Mouse (Mus musculus): Measurements from ENCODE around the gene Dao.

Dao gene

DNA sequence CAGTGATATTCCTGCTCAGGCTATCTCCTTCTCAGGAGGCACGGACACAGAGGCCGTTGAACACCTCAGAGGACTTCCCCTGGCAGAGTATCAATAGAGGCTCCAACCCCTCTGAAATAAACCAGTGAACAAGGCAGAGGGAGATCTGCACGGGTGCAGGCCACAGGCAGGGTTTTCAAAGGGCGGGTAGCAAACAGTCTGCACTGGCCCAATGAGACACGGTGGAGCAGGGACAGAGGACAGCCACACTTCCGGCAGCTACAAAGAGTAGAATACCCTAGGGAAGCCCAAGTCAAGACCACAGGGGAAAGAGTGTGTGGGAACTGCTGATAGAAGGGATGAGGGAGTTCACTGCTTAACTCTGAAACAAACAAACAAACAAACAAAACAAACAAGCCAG lies 20.0 kb upstream of the Dao start:
- no peak for DNase-seq (ENCODE audit: low spot score in 2 of 2)

- no peak for DNase-seq (ENCODE audit: low spot score in 2 of 2)
Observed at GRCm38 (mm10) chr5:113984025-113984740, 19.3 kb upstream of the Dao start.

DNA sequence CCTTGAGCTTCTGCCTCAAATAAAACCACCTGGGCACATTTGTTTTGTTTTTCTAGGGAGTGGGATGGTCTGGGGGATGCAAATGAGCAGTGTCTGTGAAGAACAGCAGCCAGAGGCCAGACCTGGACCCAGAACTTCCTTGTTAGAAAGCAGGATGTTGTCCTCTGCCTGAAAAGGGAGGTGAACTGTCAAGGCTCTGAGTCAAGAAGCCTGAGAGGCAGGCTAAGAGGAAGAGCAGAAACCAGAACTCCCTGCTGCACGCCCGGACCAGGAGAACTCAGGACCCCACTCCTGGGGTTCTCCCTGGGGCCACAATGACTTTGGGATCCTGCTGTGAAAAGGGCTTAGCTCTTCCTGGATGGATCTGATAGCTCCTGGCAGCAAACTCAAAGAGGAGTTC lies 17.8 kb upstream of the Dao start:
- DNase-seq (ENCODE audit: low spot score in 2 of 2): no peak

GRCm38 (mm10) chr5:113986182-113986961 lies 17.1 kb upstream of the Dao start:
- peak in 1 of 2 experiments; percentile 67 for DNase-seq (ENCODE audit: low spot score in 2 of 2)

DNA sequence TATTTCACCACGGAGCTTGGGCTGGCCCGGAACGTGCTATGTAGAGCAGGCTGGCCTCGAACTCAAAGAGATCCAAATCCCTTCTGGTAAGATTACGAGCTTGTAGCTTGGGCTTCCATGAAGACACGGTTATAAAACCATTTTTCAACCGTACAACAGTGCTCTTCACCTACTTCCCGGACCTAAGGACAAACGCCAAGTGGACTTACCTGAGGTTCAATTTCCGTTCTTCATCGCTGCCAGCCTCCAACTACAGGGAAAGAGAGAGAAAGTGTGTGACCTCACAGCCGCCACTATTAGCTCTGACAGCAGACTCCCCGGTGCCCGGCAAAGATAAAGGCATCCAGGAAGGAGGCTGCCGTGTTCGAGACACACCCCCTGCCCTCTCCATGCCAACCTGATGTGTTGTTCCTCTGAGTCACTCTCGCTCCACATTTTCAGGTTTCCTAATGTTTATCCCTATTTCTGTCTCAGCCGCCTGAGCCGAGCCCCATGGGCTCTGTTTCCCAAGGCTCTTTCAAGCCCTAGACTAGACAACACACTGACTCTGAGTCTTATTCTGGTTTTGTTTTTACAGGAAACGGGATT lies 14.0 kb upstream of the Dao start:
- DNase-seq (ENCODE audit: low spot score in 2 of 2): no peak

DNA sequence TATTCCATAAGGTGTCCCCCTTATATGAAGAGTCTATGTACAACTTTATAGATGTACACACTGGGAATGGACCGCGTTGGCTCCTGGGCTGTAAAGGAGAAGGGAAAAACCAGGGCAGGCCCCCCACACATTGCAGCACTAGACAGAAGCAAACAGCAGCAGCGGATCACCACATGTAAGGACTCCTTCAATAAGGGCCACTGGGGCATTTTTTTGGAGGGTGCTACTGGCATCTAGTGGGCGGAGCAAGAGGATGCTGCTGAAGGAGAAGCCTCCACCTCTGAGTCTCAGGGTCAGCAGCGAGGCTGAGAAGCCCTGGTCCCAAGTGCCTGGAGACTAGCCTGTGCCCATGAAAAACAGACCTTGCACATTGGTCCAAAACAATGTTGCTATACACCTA lies 12.9 kb upstream of the Dao start:
- DNase-seq (ENCODE audit: low spot score in 2 of 2): no peak

GRCm38 (mm10) chr5:113991141-113991540 lies 12.4 kb upstream of the Dao start:
- DNase-seq (ENCODE audit: low spot score in 2 of 2): no peak

- DNase-seq (ENCODE audit: low spot score in 2 of 2): no peak
Observed at GRCm38 (mm10) chr5:113992339-113992831, 11.1 kb upstream of the Dao start.

GRCm38 (mm10) chr5:113993031-113993486 lies 10.4 kb upstream of the Dao start:
- peak in 1 of 2 experiments; percentile 41 for DNase-seq (ENCODE audit: low spot score in 2 of 2)

DNA sequence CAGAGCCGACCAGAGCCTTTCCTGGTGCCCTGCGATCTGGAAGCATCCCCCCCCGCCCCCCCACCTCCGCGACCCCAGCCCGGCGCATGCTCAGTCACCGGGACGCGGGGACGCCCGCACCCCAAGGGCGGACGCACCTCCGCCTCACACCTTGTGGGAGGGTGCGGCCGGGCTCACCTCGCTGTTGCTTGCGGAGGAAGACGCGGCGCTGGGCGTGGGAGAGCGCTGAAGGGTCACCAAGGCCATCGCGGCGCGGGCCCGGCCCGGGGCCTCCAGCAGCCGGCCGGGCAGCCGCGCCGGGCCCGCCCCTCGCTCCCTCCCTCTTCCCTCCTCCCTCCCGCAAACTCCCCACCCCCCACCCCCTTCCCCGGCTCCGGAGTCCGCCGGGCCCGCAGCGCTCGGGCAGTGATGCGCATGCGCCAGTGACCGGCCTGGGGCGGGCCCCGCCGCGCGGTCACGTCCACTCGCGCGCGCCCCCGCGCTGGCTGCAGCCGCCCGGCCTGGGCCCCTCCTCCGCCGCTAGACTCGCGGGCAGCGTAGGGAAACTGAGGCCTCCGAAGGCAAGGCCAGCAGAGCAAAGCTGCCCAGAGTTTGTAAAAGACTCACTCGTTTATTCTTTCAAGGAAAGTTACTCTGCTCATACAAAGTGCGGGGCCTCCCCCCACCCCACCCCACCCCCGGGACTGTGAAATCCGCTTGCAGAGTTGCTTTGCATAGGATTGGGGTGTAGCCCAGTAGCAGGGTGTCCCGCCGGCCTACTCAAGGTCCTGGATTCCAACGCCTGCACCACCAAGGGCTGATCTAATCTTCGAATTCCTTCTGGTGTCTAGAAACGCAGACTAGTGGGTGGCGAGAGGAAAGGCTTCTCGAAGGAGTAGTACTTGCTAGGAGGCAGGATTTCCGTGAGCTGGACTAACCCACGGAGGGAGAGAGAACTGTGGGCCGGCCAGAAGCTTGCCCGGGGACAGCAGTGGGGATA lies 9.7 kb upstream of the Dao start, which contains the start of gene Ssh1:
TSS of gene Ssh1 (minus strand) at position 408 of the 979 bp plus-strand sequence.
- DNase-seq (ENCODE audit: low spot score in 2 of 2): peak; percentile 88 to 89

DNA sequence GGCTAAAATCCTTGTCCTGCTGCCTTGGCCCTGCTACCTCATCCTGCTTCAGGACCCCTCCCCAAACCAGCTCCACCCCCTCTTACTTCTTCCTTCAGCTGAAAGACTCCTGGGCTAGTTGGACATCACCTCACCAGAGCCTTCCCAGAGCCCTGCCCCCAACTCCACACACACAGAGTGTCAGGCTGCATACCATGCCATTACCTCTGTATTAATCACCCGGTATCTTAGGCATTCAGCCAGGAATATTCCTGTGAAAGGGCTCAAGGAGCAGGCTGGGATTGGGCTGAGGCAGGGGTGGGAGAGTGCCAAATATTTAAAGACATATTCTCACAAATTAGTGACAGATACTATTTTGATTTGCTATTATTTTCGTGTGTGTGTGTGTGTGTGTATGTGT lies 7.0 kb upstream of the Dao start:
- DNase-seq (ENCODE audit: low spot score in 2 of 2): no peak

GRCm38 (mm10) chr5:113999382-113999781 lies 4.1 kb upstream of the Dao start:
- no peak for DNase-seq (ENCODE audit: low spot score in 2 of 2)

GRCm38 (mm10) chr5:114004573-114004972 lies 1.1 kb downstream of the Dao start:
- no peak for DNase-seq (ENCODE audit: low spot score in 2 of 2)

DNA sequence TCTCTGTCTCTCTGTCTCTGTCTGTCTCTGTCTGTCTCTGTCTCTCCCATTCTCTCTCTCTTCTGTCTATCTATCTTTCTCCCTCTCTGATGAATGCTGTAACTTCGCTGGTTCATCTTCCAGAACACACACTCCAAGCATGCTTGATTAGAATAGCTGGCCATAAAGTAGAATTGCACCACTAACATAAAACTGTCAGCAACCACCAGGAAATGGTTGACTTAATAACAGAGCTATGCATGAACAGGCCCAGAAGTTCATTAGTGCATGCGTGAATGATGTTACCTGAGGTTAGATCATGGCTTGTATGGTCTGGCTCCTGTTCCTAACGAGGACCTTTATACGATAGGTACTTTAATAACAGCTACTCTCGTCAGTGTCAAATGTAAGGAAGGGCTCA lies 1.6 kb downstream of the Dao start:
- no peak for DNase-seq (ENCODE audit: low spot score in 2 of 2)

DNA sequence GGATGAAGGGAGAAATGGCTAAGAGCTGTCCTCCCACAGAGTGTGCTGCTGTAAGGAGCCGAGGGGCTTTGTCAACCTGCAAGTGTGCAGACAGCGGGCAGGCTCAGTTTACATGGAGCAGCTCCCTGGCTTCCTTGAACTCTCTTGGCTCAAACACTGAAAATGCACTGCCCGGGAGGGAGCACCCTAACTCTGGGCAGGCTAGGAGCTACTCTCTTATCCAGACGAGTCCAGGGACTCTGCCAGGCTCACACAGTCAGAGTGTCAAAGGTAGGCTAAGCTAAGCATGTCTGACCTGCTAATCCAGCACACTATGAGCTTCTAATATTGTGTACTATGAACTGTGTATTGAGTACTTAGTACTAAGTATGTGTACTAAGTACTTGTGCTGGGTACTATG lies 3.5 kb downstream of the Dao start:
- no peak for DNase-seq (ENCODE audit: low spot score in 2 of 2)

DNA sequence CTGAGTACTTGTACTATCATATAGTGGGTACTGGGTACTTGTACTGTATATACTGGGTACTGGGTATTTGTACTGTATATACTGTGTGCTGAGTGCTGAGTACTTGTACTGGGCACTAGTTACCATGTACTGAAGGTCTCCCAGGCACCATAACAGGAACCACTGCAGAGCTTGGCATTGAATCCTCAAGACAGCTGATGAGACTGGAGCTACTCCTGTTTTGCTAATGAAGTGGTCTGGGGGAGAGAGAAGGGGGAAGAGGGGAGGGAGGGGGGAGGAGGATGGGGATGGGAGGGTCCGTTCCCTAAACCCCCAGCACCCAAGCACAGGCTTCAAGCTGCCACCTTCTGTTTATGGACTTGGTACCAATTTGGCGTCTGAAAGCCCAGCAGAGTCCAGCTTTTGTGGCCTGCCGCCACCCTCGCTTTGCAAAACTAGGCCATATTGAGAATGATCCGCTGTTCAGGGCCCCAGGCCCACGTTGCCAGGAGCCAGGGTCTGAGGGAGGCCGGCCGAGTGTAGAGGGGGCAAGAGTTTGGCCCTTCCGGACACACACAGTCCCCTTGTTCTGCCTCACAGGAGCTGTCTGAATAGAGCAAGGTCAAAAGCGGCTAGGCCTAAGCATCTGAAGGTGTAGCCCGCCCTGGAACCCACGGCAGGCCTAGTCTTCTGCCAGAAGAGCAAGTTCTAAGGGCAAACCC lies 4.4 kb downstream of the Dao start:
- no peak for DNase-seq (ENCODE audit: low spot score in 2 of 2)

GRCm38 (mm10) chr5:114009049-114009448 lies 5.5 kb downstream of the Dao start:
- no peak for DNase-seq (ENCODE audit: low spot score in 2 of 2)

DNA sequence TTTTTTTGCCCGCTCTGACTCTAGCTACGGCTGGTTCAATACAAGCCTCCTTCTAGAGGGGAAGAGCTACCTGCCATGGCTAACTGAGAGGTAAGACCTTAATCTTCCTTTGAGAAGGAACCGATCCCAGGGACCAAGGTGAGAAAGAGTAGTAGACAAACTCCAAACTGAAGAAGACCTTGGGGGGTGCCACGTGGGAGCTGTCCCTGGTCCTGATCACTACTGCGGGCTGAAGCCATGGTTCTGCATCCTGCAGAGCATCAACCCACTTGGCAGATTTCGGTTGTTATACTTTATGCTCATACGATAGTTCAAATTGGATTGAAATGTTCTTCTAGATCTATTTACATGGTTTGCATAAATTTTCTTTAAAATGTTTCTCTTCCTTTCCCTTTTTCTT lies 11.6 kb downstream of the Dao start:
- DNase-seq (ENCODE audit: low spot score in 2 of 2): no peak

DNA sequence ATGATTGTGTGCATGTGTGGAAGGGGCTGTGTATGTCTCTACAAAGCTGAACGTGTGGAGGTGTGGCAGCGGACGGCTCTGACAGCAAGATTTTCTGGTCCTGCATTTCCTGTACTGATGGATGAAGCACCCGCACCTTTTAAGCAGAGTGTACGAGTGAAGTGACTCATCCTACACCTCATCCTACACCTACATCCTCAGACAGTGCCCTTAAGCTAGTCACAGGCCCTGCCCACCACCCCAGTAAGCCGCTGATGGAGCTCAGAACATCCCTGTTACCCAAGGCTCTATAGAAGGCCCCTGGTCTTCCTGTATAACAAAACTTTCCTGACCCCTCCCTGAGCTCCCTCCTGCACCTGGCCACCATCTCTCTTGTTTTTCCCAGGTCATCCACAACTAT lies 20.9 kb downstream of the Dao start:
- DNase-seq (ENCODE audit: low spot score in 2 of 2): no peak

DNA sequence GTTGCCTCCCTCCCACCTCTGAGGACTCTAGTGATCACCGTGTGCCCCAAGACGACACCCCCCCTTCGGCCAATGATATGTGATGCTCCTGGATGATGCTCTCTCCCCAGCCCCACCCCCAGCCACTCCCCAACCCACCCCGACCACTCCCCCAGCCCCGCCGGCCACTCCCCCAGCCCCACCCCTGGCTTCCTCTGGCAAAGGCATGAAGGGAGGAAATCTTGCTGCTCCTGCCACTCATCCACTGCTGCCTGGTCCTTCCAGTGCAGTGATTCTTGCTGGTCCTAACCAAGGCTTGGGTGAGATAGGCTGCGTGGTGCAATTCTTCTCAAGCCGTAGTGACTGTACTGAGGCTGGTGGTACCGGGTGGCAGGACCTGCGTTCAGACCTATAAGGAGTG lies 21.4 kb downstream of the Dao start:
- DNase-seq (ENCODE audit: low spot score in 2 of 2): no peak
